In the genomic region with DNA sequence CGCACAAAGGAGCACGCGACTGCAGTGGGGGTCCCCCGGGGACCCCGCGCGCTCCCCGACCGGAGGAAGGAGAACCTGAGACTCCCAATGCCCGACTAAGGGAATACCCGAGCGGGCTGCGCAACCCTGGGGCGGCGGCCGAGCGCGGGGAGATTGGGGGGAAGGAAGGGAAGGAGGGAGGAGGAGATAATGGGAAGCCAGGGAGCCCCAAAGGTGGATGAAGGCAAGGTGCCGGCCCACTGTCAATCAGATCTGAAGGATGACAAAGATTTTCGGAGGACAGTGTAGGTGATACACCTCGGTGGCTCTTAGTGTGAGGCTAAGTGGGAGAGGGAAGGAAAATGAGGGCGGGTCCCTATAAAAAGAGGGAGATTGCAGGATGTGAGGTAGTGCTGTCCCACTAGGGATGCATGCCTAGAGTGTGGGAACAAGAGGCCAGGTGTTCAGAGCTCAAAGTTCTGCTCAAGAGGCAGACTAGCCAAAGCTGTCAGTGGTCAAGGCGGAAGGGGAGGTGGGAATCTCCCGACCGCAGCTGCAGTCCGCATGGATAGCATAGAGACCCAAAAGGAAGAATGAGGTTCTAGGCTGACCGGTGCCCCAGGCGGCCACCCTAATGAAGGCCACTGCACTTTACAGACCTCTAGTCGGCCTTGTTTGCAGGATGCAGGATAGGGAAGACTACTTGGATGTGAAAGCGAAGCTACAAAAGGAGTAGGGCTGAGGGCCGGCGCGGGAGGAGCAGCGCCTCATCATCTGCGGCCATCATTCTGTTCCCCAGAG, we compare ENCODE assay signal across 8 mouse cellular contexts. TPM values are rescaled to one million over a fixed set of nuclear protein-coding genes. Genes with fewer than 3 reads are reported as not detected.
DNase-seq lines count a peak whose midpoint lies in the region; ATAC-seq and TF ChIP-seq lines count a peak whose summit lies in the region.

A gene (minus strand): TSS at position 274 of the 780 bp plus-strand sequence.

- DNase-seq in cerebellum, adult 11-12 months = no peak
- peak; percentile 24 for DNase-seq in lung, embryonic 14.5 days
- no peak for DNase-seq in lung, postnatal 36 days
- DNase-seq in left cerebral cortex, postnatal 10 days (ENCODE audit: extremely low spot score in 1 of 2, low spot score in 2 of 2) = no peak
- no peak for DNase-seq in kidney, postnatal 36 days

- 8% methylated on average over 35 of the region's 35 CpGs for WGBS in lung, embryonic 14.5 days
- 6% methylated on average over 35 of the region's 35 CpGs for WGBS in forebrain, embryonic 12.5 days
- 7% methylated on average over 35 of the region's 35 CpGs for WGBS in neural tube, embryonic 14.5 days

- H3K27ac ChIP-seq in lung, embryonic 14.5 days (ENCODE audit: low read depth) = no peak within 1 kb of the TSS
- H3K27ac ChIP-seq in forebrain, embryonic 12.5 days = peak within 1 kb of the TSS; percentile 88
- peak within 1 kb of the TSS; percentile 95 for H3K27ac ChIP-seq in neural tube, embryonic 14.5 days (ENCODE audit: low read depth, low read length)

- H3K4me2 ChIP-seq in lung, embryonic 14.5 days = peak within 1 kb of the TSS; percentile 78
- H3K4me2 ChIP-seq in forebrain, embryonic 12.5 days = peak within 1 kb of the TSS; percentile 75
- peak within 1 kb of the TSS; percentile 89 for H3K4me2 ChIP-seq in neural tube, embryonic 14.5 days (ENCODE audit: low read depth, low read length)

- peaks cover 16% of the 10 kb centered on the region for H3K27me3 ChIP-seq in lung, embryonic 14.5 days (ENCODE audit: insufficient read depth, low read length)
- H3K27me3 ChIP-seq in forebrain, embryonic 12.5 days = peaks cover 32% of the 10 kb centered on the region
- H3K27me3 ChIP-seq in neural tube, embryonic 14.5 days (ENCODE audit: control insufficient read depth, insufficient read depth, low read length) = no peaks in the 10 kb centered on the region

- H3K4me3 ChIP-seq in lung, embryonic 14.5 days (ENCODE audit: low read depth, low read length) = peak within 1 kb of the TSS; percentile 71
- peak within 1 kb of the TSS; percentile 77 for H3K4me3 ChIP-seq in forebrain, embryonic 12.5 days (replicated peaks)
- H3K4me3 ChIP-seq in neural tube, embryonic 14.5 days (ENCODE audit: low read depth, low read length) = peak within 1 kb of the TSS; percentile 95

- no peaks in the 10 kb centered on the region for H3K4me1 ChIP-seq in lung, embryonic 14.5 days (ENCODE audit: insufficient read depth)
- H3K4me1 ChIP-seq in forebrain, embryonic 12.5 days = peaks cover 37% of the 10 kb centered on the region
- H3K4me1 ChIP-seq in neural tube, embryonic 14.5 days (ENCODE audit: control insufficient read depth, insufficient read depth, low read length) = peaks cover 33% of the 10 kb centered on the region

- intact Hi-C loops in left cerebral cortex, postnatal 10 days (cut with DNase I) = no loop called here

- ATAC-seq in cerebellum, adult (ENCODE audit: insufficient number of reproducible peaks, low FRiP score, low TSS enrichment) = peak; percentile 34; the same call in 1 of the 2 replicates
- peak; percentile 39 for ATAC-seq in lung, embryonic 14.5 days (ENCODE audit: insufficient read depth)
- ATAC-seq in forebrain, embryonic 12.5 days (ENCODE audit: low FRiP score) = peak; percentile 44
- peak; percentile 50 for ATAC-seq in neural tube, embryonic 14.5 days (ENCODE audit: low read depth)

- no peaks in the 10 kb centered on the region for H3K9me3 ChIP-seq in lung, embryonic 14.5 days (ENCODE audit: low read depth, low read length)
- H3K9me3 ChIP-seq in forebrain, embryonic 12.5 days = no peaks in the 10 kb centered on the region
- H3K9me3 ChIP-seq in neural tube, embryonic 14.5 days (ENCODE audit: control insufficient read depth, low read length) = no peaks in the 10 kb centered on the region

- TF ChIP-seq CTCF in lung, embryonic 14.5 days (IDR thresholded peaks at IDR 0.05; ENCODE audit: low read depth) = no peak

- peaks cover 9% of the 10 kb centered on the region; the same call in 1 of the 2 replicates for H3K36me3 ChIP-seq in lung, embryonic 14.5 days (ENCODE audit: insufficient read depth)
- H3K36me3 ChIP-seq in forebrain, embryonic 12.5 days (replicated peaks) = peaks cover 29% of the 10 kb centered on the region
- peaks cover 24% of the 10 kb centered on the region for H3K36me3 ChIP-seq in neural tube, embryonic 14.5 days (ENCODE audit: control insufficient read depth, insufficient read depth, low read length)

- peak within 1 kb of the TSS; percentile 73 for H3K9ac ChIP-seq in lung, embryonic 14.5 days
- H3K9ac ChIP-seq in forebrain, embryonic 12.5 days = peak within 1 kb of the TSS; percentile 90
- peak within 1 kb of the TSS; percentile 99 for H3K9ac ChIP-seq in neural tube, embryonic 14.5 days (replicated peaks; ENCODE audit: low read depth, low read length)

RNA-seq across cellular contexts. Expression of the gene that starts here (rescaled TPM):
- polyA plus RNA-seq in lung, embryonic 14.5 days (2014; fragmentation: Nextera tagmentation; extraction: Ambion mirVana) = 18.2 and 23.6 TPM in 2 replicates
- polyA plus RNA-seq in forebrain, embryonic 12.5 days (2016; fragmentation: Nextera tagmentation; extraction: Ambion mirVana) = 376 and 398 TPM in 2 replicates
- total RNA-seq in left cerebral cortex, postnatal 10 days (2021) = 100 to 1,000 TPM; 793 to 891 TPM
- polyA plus RNA-seq in neural tube, embryonic 14.5 days (2014; fragmentation: Nextera tagmentation; extraction: Ambion mirVana) = 321 and 367 TPM in 2 replicates

Comparison
In these comparisons a context has a peak if more than half of its experiments do, and no peak if none do; other contexts are left out.
1. RNA of the gene that starts here (polyA plus RNA-seq): 376 to 398 TPM in forebrain, embryonic 12.5 days and 321 to 367 TPM in neural tube, embryonic 14.5 days; 18.2 to 23.6 TPM in lung, embryonic 14.5 days; every median in the first group is over 10 times any median in the second.
2. Peak in every context shown above with its lines, with median percentiles within 50 percentile points of each other: ATAC-seq, H3K4me2 ChIP-seq, H3K4me3 ChIP-seq and H3K9ac ChIP-seq.